Mouse (Mus musculus) midbrain, embryonic 11.5 days (tissue): ENCODE measurements at regions not wholly inside any gene's neighbourhood (a gene's known extent, or its start where the extent isn't known, plus 50 kb on each side); places are given as distances from the start of the nearest gene placed in this dataset. TPM values are rescaled to one million over a fixed set of nuclear protein-coding genes. Genes with fewer than 3 reads are reported as not detected.

Source experiments
- ATAC-seq: fragments of 200-750 bp; cut with Nextera tagmentation; 2 replicates; pipeline ENCODE4 v1.8.0; 2017; ENCODE audit warnings: moderate TSS enrichment, moderate library complexity; ENCODE audit not compliant: low FRiP score
- DNase-seq: peaks from one replicate; pipeline ENCODE4 v3.0.0; 2015; ENCODE audit warnings: low spot score; ENCODE audit errors: missing footprints
- H3K27ac ChIP-seq: fragments of 300-500 bp; sonication (generic); 2 replicates; pipeline ENCODE4 v1.5.1; 2014; ENCODE audit warnings: low read depth, low read length
- H3K27me3 ChIP-seq: fragments of 300-500 bp; sonication (generic); 2 replicates; pipeline ENCODE4 v1.6.1; 2014; ENCODE audit warnings: mild to moderate bottlenecking, low read length, moderate library complexity, mixed read lengths; ENCODE audit not compliant: control insufficient read depth, insufficient read depth
- H3K36me3 ChIP-seq: fragments of 300-500 bp; sonication (generic); 2 replicates; pipeline ENCODE4 v1.6.1; 2014; ENCODE audit warnings: mild to moderate bottlenecking, low read length, moderate library complexity, mixed read lengths; ENCODE audit not compliant: control insufficient read depth, insufficient read depth
- H3K4me1 ChIP-seq: fragments of 300-500 bp; sonication (generic); 2 replicates; pipeline ENCODE4 v1.6.1; 2014; ENCODE audit warnings: low read length; ENCODE audit not compliant: control insufficient read depth, insufficient read depth
- H3K4me2 ChIP-seq: fragments of 300-500 bp; sonication (generic); 2 replicates; pipeline ENCODE4 v1.6.1; 2014; ENCODE audit warnings: mild to moderate bottlenecking, moderate library complexity
- H3K4me3 ChIP-seq: fragments of 300-500 bp; sonication (generic); 2 replicates; pipeline ENCODE4 v1.5.1; 2014; ENCODE audit warnings: low read depth, low read length
- H3K9ac ChIP-seq: fragments of 300-500 bp; sonication (generic); 2 replicates; pipeline ENCODE4 v1.6.1; 2014; ENCODE audit warnings: low read length
- H3K9me3 ChIP-seq: fragments of 300-500 bp; sonication (generic); 2 replicates; pipeline ENCODE4 v1.6.1; 2016; ENCODE audit warnings: low read length; ENCODE audit not compliant: control insufficient read depth
- WGBS: fragments of 180-500 bp; shearing (Covaris S2); extraction: QIAGEN DNeasy Blood & Tissue Kit; methylation state at CpG from one replicate; pipeline ENCODE4 v1.1.7; 2014; 5-methylcytosine and 5-hydroxymethylcytosine counted together
- microRNA-seq: library from miRNA; unstranded; fragments of <30 nt; microRNA quantifications from one replicate; pipeline ENCODE4, GENCODE M21; 2017

- H3K27me3 ChIP-seq = no peaks in the 10 kb centered on the region
- H3K9me3 ChIP-seq = no peaks in the 10 kb centered on the region
- ATAC-seq (no peak), DNase-seq (peak; percentile 90)
- no peaks in the 10 kb centered on the region for H3K4me1 ChIP-seq
- H3K4me3 ChIP-seq = no peak overlapping the region
- no peak overlapping the region for H3K27ac ChIP-seq
- WGBS = 30% methylated on average over 3 of the region's 3 CpGs
- no peaks in the 10 kb centered on the region for H3K36me3 ChIP-seq
- no peak overlapping the region for H3K9ac ChIP-seq
- H3K4me2 ChIP-seq = no peak overlapping the region
These were observed 316.1 kb upstream of the Adam34 start for GRCm38 (mm10) chr8:44025926-44026325.

- Histone ChIP-seq H3K9me3 (no peaks in the 10 kb centered on the region), H3K4me1 (no peaks in the 10 kb centered on the region), H3K27ac (no peak overlapping the region), H3K4me3 (no peak overlapping the region), H3K27me3 (no peaks in the 10 kb centered on the region), H3K36me3 (no peaks in the 10 kb centered on the region), H3K4me2 (no peak overlapping the region), H3K9ac (no peak overlapping the region)
- 86% methylated on average over 3 of the region's 3 CpGs for WGBS
- DNase-seq (no peak), ATAC-seq (no peak)
These were observed 314.2 kb upstream of the Adam34 start for GRCm38 (mm10) chr8:44024028-44024427.

Small RNA genes lying in the stretch of these regions (microRNA-seq; reads per million reads assigned to microRNA genes)
- gene Gm24591 = not detected
